Mouse (Mus musculus) kidney, adult 10 weeks (tissue): ENCODE results near the gene Gm11077. TPM values are rescaled to one million over a fixed set of nuclear protein-coding genes. Genes with fewer than 3 reads are reported as not detected.

Source experiments
- polyA plus RNA-seq: library from polyadenylated mRNA; stranded (reverse); fragments of 350-450 nt; fragmentation: Illumina TruSeq; extraction: RNeasy Lipid Tissue Mini Kit (QIAGEN cat#74804); gene quantifications from one replicate; pipeline ENCODE4 v1.2.3, GENCODE M21; 2014; ENCODE audit warnings: low read depth, low replicate concordance

Gm11077 gene
- not detected for polyA plus RNA-seq

GRCm38 (mm10) chr6:140729272-140729671 lies at the start of gene Gm11077:
Gene Gm11077, plus strand, starts transcription at chr6:140729284.

Other genes with a start within 250 kb of the Gm11077 start
- 116 TPM for gene Aebp2, start 106.6 kb upstream of the Gm11077 start, polyA plus RNA-seq